Mouse (Mus musculus): ENCODE measurements around the gene Gng3. TPM values are rescaled to one million over a fixed set of nuclear protein-coding genes. Genes with fewer than 3 reads are reported as not detected.

The Gng3 gene
- total and polyA plus RNA-seq, 3 experiments: 0.15 to 2.5 TPM; not detected in 1

DNA sequence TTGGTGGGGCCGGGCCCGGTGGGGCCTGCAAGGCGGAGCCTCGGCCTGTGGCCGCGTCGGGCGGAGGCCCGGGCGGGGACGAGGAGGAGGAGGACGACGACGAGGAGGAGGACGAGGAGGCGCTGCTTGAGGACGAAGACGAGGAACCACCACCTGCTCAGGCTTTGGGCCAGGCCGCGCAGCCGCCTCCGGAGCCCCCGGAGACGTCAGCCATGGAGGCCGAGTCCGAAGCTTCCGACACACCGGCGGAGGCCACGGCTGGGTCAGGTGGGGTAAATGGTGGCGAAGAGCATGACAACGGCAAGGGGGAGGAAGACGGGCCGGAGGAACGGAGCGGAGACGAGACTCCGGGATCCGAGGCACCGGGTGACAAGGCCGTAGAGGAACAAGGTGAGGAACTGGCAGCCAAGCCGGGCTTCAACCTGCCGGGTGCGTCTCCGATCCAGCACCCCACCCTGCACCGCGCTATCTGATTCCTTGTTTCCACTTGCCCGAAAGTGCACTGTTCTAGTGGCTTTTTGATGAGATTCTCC, 18.5 kb downstream of the Gng3 start:
- Histone ChIP-seq H3K36me3 (ENCODE audit: control insufficient read depth in 1 of 2, insufficient read depth in 2 of 2, low read length in 2 of 2) (peaks cover 21 to 28% of the 10 kb centered on the region in 2 experiments), H3K79me2 (ENCODE audit: control insufficient read depth, insufficient read depth, low read length, poor library complexity) (peaks cover 56% of the 10 kb centered on the region), H3K4me1 (ENCODE audit: control insufficient read depth in 1 of 2, insufficient read depth in 2 of 2, low read length in 2 of 2) (peaks cover 5 to 11% of the 10 kb centered on the region in 2 experiments; a peak in 3 of 4 replicates), H3K9me3 (replicated peaks; ENCODE audit: insufficient read depth, low read length) (no peaks in the 10 kb centered on the region), H3K27me3 (ENCODE audit: control insufficient read depth in 1 of 2, insufficient read depth in 2 of 2, low read length in 2 of 2) (no peaks in the 10 kb centered on the region), H3K9ac (ENCODE audit: control insufficient read depth, low read depth, low read length, poor library complexity, severe bottlenecking) (peak overlapping the region; percentile 93), H3K4me3 (ENCODE audit: control insufficient read depth in 1 of 2, insufficient read depth in 1 of 2, low read depth in 2 of 2, low read length in 2 of 2) (peak overlapping the region; percentile 96 to 98), H3K27ac (ENCODE audit: control insufficient read depth, low read depth, low read length) (peak overlapping the region; percentile 98)
- peak in 1 of 2 experiments; percentile 34; a peak in 1 of 4 replicates for TF ChIP-seq POLR2A (IDR thresholded peaks at IDR 0.05; ENCODE audit: control insufficient read depth in 1 of 2, insufficient read depth in 1 of 2, low read depth in 1 of 2, low read length in 2 of 2, poor library complexity in 1 of 2)
- no peak for TF ChIP-seq ELF1 (IDR thresholded peaks at IDR 0.05; ENCODE audit: low read depth, low read length)
- peak; percentile 16; the same call in 1 of the 2 replicates for TF ChIP-seq CHD1 (IDR thresholded peaks at IDR 0.05; ENCODE audit: low read depth, low read length)
- peak; percentile 69; the same call in 1 of the 2 replicates for TF ChIP-seq UBTF (IDR thresholded peaks at IDR 0.05; ENCODE audit: borderline replicate concordance, insufficient read depth, low read depth, low read length)
- no peak for TF ChIP-seq MXI1 (IDR thresholded peaks at IDR 0.05; ENCODE audit: low read depth, low read length)
- TF ChIP-seq BHLHE40 (IDR thresholded peaks at IDR 0.05; ENCODE audit: borderline replicate concordance, low read depth, low read length): no peak
- TF ChIP-seq ZKSCAN1 (IDR thresholded peaks at IDR 0.05; ENCODE audit: low read depth, low read length): no peak
- no peak for TF ChIP-seq MYB (IDR thresholded peaks at IDR 0.05; ENCODE audit: low read depth, low read length)
- no peak for TF ChIP-seq ZNF384 (IDR thresholded peaks at IDR 0.05; ENCODE audit: low read depth, low read length)
- TF ChIP-seq JUND (IDR thresholded peaks at IDR 0.05; ENCODE audit: low read depth, low read length): no peak
- peak; percentile 66 for DNase-seq (ENCODE audit: low read depth, low spot score)

DNA sequence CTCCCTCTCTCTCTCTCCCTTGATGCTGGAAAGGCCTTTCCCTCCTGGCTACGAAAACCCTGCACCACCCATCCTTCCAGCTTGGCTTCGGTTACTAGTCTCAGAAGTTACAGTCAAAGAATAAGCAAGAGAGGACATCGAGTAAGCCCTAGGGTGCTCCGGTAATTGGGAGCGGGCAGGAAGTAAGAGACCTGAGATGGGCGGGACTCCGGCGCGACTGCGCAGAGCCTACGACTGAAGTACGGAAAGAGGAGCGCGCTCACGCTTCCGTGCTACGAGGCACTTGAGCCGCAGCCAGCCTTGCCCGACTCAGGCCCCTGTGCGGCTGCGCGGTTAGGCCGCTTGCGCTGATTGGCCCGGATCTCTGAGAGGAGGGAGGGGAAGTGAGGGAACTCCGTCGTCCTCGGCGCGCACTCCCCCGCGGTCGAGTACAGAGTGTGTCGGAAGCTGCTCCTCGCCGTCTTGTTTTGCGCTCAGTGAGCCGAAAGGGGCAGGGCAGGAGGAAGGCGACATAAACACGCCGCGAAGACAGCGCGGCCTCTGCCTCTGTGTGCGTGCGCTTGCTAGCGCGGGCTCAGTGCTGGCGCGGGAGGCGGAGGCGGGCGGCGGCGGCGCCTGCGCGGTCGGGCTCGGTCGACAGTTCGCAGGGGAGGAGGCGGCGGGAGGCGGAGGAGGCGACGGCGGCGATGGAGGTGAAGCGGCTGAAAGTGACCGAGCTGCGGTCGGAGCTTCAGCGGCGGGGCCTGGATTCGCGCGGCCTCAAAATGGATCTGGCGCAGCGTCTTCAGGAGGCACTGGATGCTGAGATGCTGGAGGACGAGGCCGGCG, 19.2 kb downstream of the Gng3 start, which contains the start of gene Hnrnpul2:
Hnrnpul2 (plus strand) TSS at position 415 of the 828 bp plus-strand sequence.
- Histone ChIP-seq H3K27me3 (ENCODE audit: control insufficient read depth in 1 of 2, insufficient read depth in 2 of 2, low read length in 2 of 2) (no peaks in the 10 kb centered on the region), H3K9me3 (replicated peaks; ENCODE audit: insufficient read depth, low read length) (no peaks in the 10 kb centered on the region), H3K4me3 (ENCODE audit: control insufficient read depth in 1 of 2, insufficient read depth in 1 of 2, low read depth in 2 of 2, low read length in 2 of 2) (peak within 1 kb of the TSS; percentile 96 to 98), H3K4me1 (ENCODE audit: control insufficient read depth in 1 of 2, insufficient read depth in 2 of 2, low read length in 2 of 2) (peaks cover 5 to 11% of the 10 kb centered on the region in 2 experiments; a peak in 3 of 4 replicates), H3K79me2 (ENCODE audit: control insufficient read depth, insufficient read depth, low read length, poor library complexity) (peaks cover 55% of the 10 kb centered on the region), H3K9ac (ENCODE audit: control insufficient read depth, low read depth, low read length, poor library complexity, severe bottlenecking) (peak within 1 kb of the TSS; percentile 93), H3K27ac (ENCODE audit: control insufficient read depth, low read depth, low read length) (peak within 1 kb of the TSS; percentile 98), H3K36me3 (ENCODE audit: control insufficient read depth in 1 of 2, insufficient read depth in 2 of 2, low read length in 2 of 2) (peaks cover 16 to 29% of the 10 kb centered on the region in 2 experiments)
- DNase-seq (ENCODE audit: low read depth, low spot score): peak; percentile 100
- TF ChIP-seq NRF1 (IDR thresholded peaks at IDR 0.05; ENCODE audit: insufficient read depth, low read depth, low read length, poor library complexity, severe bottlenecking): peak; percentile 85
- no peak for TF ChIP-seq USF2 (IDR thresholded peaks at IDR 0.05; ENCODE audit: borderline replicate concordance in 1 of 2, insufficient read depth in 1 of 2, low read depth in 1 of 2, low read length in 2 of 2)
- TF ChIP-seq MXI1 (IDR thresholded peaks at IDR 0.05; ENCODE audit: low read depth, low read length): peak; percentile 93
- TF ChIP-seq NELFE (IDR thresholded peaks at IDR 0.05; ENCODE audit: low read depth, low read length): peak; percentile 96
- TF ChIP-seq JUND (IDR thresholded peaks at IDR 0.05; ENCODE audit: low read depth, low read length): no peak
- TF ChIP-seq MAZ (IDR thresholded peaks at IDR 0.05; ENCODE audit: low read depth, low read length): 0 out of 2 replicates have a peak, but pooled peaks have one; percentile 67
- TF ChIP-seq TBP (IDR thresholded peaks at IDR 0.05; ENCODE audit: low read depth, low read length): peak; percentile 59
- no peak for TF ChIP-seq SMC3 (IDR thresholded peaks at IDR 0.05; ENCODE audit: low read depth, low read length)
- TF ChIP-seq GABPA (IDR thresholded peaks at IDR 0.05; ENCODE audit: low read depth, low read length): no peak
- TF ChIP-seq TCF12 (IDR thresholded peaks at IDR 0.05; ENCODE audit: low read depth, low read length): peak; percentile 55; the same call in 1 of the 2 replicates
- no peak for TF ChIP-seq ZKSCAN1 (IDR thresholded peaks at IDR 0.05; ENCODE audit: low read depth, low read length)
- peak; percentile 77; the same call in 1 of the 2 replicates for TF ChIP-seq MAX (IDR thresholded peaks at IDR 0.05; ENCODE audit: low read length)
- TF ChIP-seq MYB (IDR thresholded peaks at IDR 0.05; ENCODE audit: low read depth, low read length): no peak
- TF ChIP-seq POLR2AphosphoS5 (IDR thresholded peaks at IDR 0.05; ENCODE audit: borderline replicate concordance, low read depth, low read length): peak; percentile 92; the same call in 1 of the 2 replicates
- no peak for TF ChIP-seq TAL1 (IDR thresholded peaks at IDR 0.05; ENCODE audit: low read length)
- 0 out of 2 replicates have a peak, but pooled peaks have one; percentile 12 for TF ChIP-seq BHLHE40 (IDR thresholded peaks at IDR 0.05; ENCODE audit: borderline replicate concordance, low read depth, low read length)
- peak; percentile 89 for TF ChIP-seq ELF1 (IDR thresholded peaks at IDR 0.05; ENCODE audit: low read depth, low read length)
- peak; percentile 87 to 91 for TF ChIP-seq POLR2A (IDR thresholded peaks at IDR 0.05; ENCODE audit: control insufficient read depth in 1 of 2, insufficient read depth in 1 of 2, low read depth in 1 of 2, low read length in 2 of 2, poor library complexity in 1 of 2)
- no peak for TF ChIP-seq GATA1 (IDR thresholded peaks at IDR 0.05; ENCODE audit: low read depth, low read length)
- peak; percentile 40 for TF ChIP-seq ETS1 (IDR thresholded peaks at IDR 0.05; ENCODE audit: low read depth, low read length)
- 0 out of 2 replicates have a peak, but pooled peaks have one; percentile 52 for TF ChIP-seq UBTF (IDR thresholded peaks at IDR 0.05; ENCODE audit: borderline replicate concordance, insufficient read depth, low read depth, low read length)
- TF ChIP-seq CTCF (IDR thresholded peaks at IDR 0.05 in 2 of 3, conservative IDR thresholded peaks at IDR 0.05 in 1 of 3; ENCODE audit: control insufficient read depth in 1 of 3, insufficient read depth in 1 of 3, low read depth in 2 of 3, low read length in 3 of 3, poor library complexity in 1 of 3, severe bottlenecking in 1 of 3): no peak
- peak; percentile 53 for TF ChIP-seq KAT2A (conservative IDR thresholded peaks at IDR 0.05; ENCODE audit: low read depth, low read length)
- no peak for TF ChIP-seq RCOR1 (IDR thresholded peaks at IDR 0.05; ENCODE audit: low read depth, low read length)
